Comparison of ENCODE assay signal across 19 mouse cellular contexts in genomic region chr2:20883288-20883687, GRCm38 (mm10).
A peak's percentile ranks its signal among the peaks of the same experiment; 100 is the strongest.
DNase-seq lines count a peak whose midpoint lies in the region; ATAC-seq and TF ChIP-seq lines count a peak whose summit lies in the region.
"Had no signal": no experiment of that assay in that cellular context is flagged by ENCODE, and none has a peak within 500 bp of the region (broad histone marks: within the 10 kb centered on the region; RNA-seq: fewer than 3 reads in every experiment).

No protein-coding gene starts in this region.

- 68% methylated on average over 8 of the region's 8 CpGs for WGBS in forebrain, embryonic 15.5 days
- WGBS in forebrain, embryonic 11.5 days = 91% methylated on average over 8 of the region's 8 CpGs
- WGBS in intestine, postnatal 0 days = 84% methylated on average over 8 of the region's 8 CpGs

- H3K4me2 ChIP-seq in forebrain, embryonic 15.5 days (replicated peaks) = no peak overlapping the region
- H3K4me2 ChIP-seq in forebrain, embryonic 11.5 days (ENCODE audit: low read depth, low read length, severe bottlenecking) = no peak overlapping the region
- H3K4me2 ChIP-seq in intestine, postnatal 0 days (replicated peaks; ENCODE audit: low read depth) = no peak overlapping the region
- H3K4me2 ChIP-seq: heart, embryonic 13.5 days had no signal

- H3K27me3 ChIP-seq in forebrain, embryonic 15.5 days = no peaks in the 10 kb centered on the region
- no peaks in the 10 kb centered on the region for H3K27me3 ChIP-seq in forebrain, embryonic 11.5 days (ENCODE audit: control insufficient read depth, insufficient read depth, low read length)
- no peaks in the 10 kb centered on the region for H3K27me3 ChIP-seq in intestine, postnatal 0 days (replicated peaks; ENCODE audit: control insufficient read depth, insufficient read depth, low read length)
- H3K27me3 ChIP-seq: heart, embryonic 13.5 days had no signal

- DNase-seq in forebrain, embryonic 11.5 days (ENCODE audit: low spot score) = no peak
- peak; percentile 32 for DNase-seq in layer of hippocampus, adult 11-12 months (ENCODE audit: low spot score)
- no peak for DNase-seq in layer of hippocampus, adult 8-10 months (ENCODE audit: low spot score in 2 of 2)
- DNase-seq in retina, postnatal 1 day = peak; percentile 16
- no peak for DNase-seq in retina, embryonic 14.5 days (ENCODE audit: low spot score)
- DNase-seq: adrenal gland, postnatal 25 days; heart, postnatal 4 days; kidney, adult 11 months; left cerebral cortex, postnatal 4 days; lung, adult 18-20 months; lung, postnatal 36 days; right cerebral cortex, adult 18-20 months had no signal

- ATAC-seq in forebrain, embryonic 15.5 days (replicated peaks) = peak; percentile 71
- no peak for ATAC-seq in forebrain, embryonic 11.5 days (replicated peaks; ENCODE audit: low FRiP score)
- no peak for ATAC-seq in intestine, postnatal 0 days

- no peak for TF ChIP-seq CTCF in intestine, postnatal 0 days (IDR thresholded peaks at IDR 0.05; ENCODE audit: low read depth)

- H3K36me3 ChIP-seq in forebrain, embryonic 15.5 days = peaks cover 41% of the 10 kb centered on the region
- peaks cover 15% of the 10 kb centered on the region; the same call in 1 of the 2 replicates for H3K36me3 ChIP-seq in forebrain, embryonic 11.5 days (ENCODE audit: control insufficient read depth, insufficient read depth, low read length)
- peaks cover 29% of the 10 kb centered on the region for H3K36me3 ChIP-seq in intestine, postnatal 0 days (ENCODE audit: control insufficient read depth, insufficient read depth)

- H3K27ac ChIP-seq in forebrain, embryonic 15.5 days (replicated peaks) = peak overlapping the region; percentile 36; the same call in 1 of the 2 replicates
- H3K27ac ChIP-seq in forebrain, embryonic 11.5 days (ENCODE audit: low read depth, low read length) = no peak overlapping the region
- H3K27ac ChIP-seq in intestine, postnatal 0 days (ENCODE audit: low read depth, low read length) = no peak overlapping the region
- H3K27ac ChIP-seq: heart, embryonic 13.5 days; kidney, postnatal 0 days; midbrain, embryonic 10.5 days had no signal

- no peaks in the 10 kb centered on the region for H3K4me1 ChIP-seq in forebrain, embryonic 15.5 days
- H3K4me1 ChIP-seq in forebrain, embryonic 11.5 days (replicated peaks; ENCODE audit: control insufficient read depth, insufficient read depth, low read length) = no peaks in the 10 kb centered on the region
- no peaks in the 10 kb centered on the region for H3K4me1 ChIP-seq in intestine, postnatal 0 days (replicated peaks; ENCODE audit: control insufficient read depth, insufficient read depth, low read length)
- H3K4me1 ChIP-seq: midbrain, embryonic 10.5 days had no signal

- H3K4me3 ChIP-seq in forebrain, embryonic 15.5 days = no peak overlapping the region
- H3K4me3 ChIP-seq in forebrain, embryonic 11.5 days (ENCODE audit: low read depth, low read length) = no peak overlapping the region
- H3K4me3 ChIP-seq in intestine, postnatal 0 days (ENCODE audit: low read depth, low read length) = no peak overlapping the region
- H3K4me3 ChIP-seq: erythroblast, embryonic 14.5 days; heart, embryonic 13.5 days; midbrain, embryonic 10.5 days; myocyte had no signal

- H3K9me3 ChIP-seq in forebrain, embryonic 15.5 days = no peaks in the 10 kb centered on the region
- no peaks in the 10 kb centered on the region for H3K9me3 ChIP-seq in forebrain, embryonic 11.5 days (ENCODE audit: control insufficient read depth, low read length)
- H3K9me3 ChIP-seq in intestine, postnatal 0 days (ENCODE audit: control insufficient read depth) = no peaks in the 10 kb centered on the region
- H3K9me3 ChIP-seq: heart, embryonic 13.5 days; midbrain, embryonic 10.5 days had no signal

- no peak overlapping the region for H3K9ac ChIP-seq in forebrain, embryonic 15.5 days (replicated peaks)
- H3K9ac ChIP-seq in forebrain, embryonic 11.5 days (ENCODE audit: low read length) = no peak overlapping the region
- no peak overlapping the region for H3K9ac ChIP-seq in intestine, postnatal 0 days (ENCODE audit: low read depth, low read length)
- H3K9ac ChIP-seq: heart, embryonic 13.5 days had no signal

Comparison
In these comparisons a context has a peak if more than half of its experiments do, and no peak if none do; other contexts are left out.
1. DNase-seq: peak in layer of hippocampus, adult 11-12 months (single experiment) and retina, postnatal 1 day (single experiment); none in forebrain, embryonic 11.5 days (single experiment), layer of hippocampus, adult 8-10 months (0 of 2) and retina, embryonic 14.5 days (single experiment).